Mouse (Mus musculus) right cerebral cortex, postnatal 14 days (tissue): Measurements from ENCODE around the gene Slco4a1.

Source experiments
- DNase-seq: peaks from one replicate; pipeline ENCODE4 v3.0.0; 2022

Gene Slco4a1

DNA sequence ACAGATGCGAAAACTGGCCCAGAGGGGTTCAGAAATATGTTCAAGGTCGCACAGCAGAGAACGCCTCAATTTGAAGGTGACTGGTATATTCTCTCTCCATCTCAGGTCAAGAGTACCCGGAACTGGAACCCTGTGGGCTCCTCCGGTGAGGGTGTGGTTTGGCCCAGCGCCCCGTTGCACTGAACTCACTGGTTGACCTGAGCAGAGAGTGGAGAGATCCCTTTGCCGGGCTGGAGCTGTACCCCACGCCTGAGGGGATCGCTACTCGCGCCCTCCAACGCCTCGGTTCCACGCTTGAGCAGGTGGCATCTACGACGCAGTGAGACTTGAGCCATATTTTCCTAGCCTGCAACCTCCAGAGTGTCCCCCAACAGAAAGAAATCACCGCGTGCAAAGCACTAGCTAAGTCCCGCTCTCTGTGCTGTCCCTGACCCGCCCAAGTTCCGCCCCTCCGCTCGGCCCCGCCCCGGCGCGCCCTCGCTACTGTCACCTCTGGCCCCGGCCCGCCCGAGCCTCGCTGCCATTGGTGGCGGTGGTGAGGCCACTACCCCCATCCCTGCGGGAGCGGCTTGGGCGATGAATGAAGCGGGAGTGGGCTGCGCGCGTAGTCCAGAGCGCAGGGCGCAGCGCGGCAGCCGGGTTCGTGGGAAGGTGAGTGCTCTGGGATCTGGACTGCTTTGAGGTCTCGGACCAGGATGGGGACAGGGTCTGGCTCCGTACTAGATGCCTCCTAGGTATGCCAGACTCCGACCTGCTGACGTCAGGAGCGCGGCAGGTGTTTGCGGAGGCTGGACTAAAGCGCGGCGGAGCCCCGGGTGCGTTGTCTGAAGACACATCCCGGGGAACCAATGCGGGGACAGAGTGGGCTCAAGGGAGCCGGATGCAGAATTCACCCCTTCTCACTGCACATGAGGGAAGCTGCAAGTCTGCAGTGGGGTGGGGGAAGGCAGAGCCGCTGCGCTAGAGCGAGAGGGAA is at the start of gene Slco4a1:
Gene Slco4a1 (plus strand): TSS at position 523 of the 976 bp plus-strand sequence.
- peak; percentile 61 for DNase-seq

DNA sequence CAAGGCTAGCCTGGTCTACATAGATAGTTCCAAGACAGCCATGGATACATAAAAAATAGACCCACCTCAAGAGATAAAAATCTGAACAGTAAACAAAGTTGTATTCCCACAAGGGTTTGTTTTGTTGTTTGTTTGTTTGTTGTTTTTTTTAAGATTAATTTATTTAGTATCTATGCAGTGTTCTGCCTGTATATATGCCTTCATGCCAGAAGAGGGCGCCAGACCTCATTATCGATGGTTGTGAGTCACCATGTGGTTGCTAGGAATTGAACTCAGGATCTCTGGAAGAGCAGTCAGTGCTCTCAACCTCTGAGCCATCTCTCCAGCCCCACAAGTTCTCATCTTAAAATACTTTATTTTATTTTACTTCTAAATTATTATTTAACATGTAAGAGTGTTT is 47.6 kb upstream of the Slco4a1 start:
- DNase-seq: no peak

DNA sequence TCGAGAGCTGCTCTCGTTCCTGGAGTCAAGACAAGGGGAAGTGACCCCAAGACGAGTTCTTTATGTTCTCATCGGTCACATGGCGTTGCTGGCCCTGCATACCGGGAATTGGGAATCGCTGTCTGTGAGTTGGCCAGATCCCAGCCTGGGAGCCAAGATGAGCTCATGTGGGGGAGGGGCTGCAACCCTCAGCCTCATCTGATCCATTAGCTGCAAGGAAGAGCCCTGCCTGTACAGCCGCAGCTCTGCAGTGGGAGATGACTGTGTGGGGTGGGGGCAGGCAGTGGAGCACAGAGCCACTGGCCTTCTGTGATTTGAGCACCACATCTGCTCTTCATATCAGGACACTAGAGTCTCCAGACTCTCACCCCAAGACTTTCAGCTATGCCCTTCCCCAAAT is 45.6 kb upstream of the Slco4a1 start:
- DNase-seq: no peak

DNA sequence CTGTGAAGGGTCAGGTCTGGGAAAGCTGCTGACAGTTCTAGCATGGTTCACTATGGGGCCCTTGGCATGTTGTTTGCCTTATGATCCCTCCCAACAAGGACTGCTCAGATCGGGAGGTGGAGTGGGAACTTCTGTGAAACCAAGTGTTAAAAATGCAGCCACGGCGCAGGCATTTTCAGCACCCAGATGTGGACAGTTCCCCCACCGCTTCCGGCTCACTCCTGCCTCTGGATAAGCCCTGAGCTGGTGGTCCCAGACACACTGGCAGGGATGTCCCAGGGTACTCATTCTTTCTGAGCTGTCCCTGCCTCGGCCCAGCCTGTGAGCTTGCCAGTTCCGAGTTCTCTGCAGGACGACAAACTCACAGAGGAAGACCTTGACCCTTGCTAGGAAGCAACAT is 45.0 kb upstream of the Slco4a1 start:
- DNase-seq: no peak

DNA sequence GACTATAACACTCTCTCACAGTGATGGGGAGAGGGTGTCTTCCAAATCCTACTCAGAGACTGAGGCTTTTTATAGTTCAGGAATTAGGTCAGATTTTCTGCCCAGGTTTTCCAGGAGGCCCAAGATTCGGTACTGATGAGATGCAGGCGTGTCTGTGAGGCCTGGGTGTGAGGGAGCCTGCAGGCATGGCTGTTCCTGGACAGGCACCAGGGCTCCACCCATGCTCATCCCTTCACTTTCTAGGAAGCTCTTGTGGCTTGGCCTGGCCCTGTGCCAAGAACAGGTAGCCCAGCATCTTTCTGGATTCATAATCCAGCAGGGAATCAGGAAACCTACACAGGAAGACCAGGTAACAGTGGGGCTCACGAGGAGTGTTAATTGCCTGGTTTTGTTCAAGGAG is 40.4 kb upstream of the Slco4a1 start:
- no peak for DNase-seq

DNA sequence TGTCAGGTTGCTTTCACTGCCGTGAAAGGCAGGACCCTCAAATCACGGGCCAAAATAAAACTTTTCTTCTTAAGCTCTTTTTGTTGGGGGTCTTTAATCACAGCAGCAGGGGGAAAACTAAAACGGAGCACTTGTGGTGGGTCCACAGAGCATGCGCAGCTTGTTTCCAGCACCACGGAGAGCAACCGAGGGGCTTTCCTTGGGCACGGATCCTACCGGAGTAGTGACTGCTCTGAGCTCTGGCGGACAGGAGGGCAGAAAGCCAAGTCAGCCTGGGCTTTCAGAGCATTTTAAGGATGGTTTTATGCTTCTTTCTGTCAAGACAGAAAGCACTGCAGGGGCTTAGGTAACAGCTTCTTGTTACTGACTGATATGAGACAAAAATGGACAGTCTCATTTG is 38.3 kb upstream of the Slco4a1 start:
- no peak for DNase-seq

DNA sequence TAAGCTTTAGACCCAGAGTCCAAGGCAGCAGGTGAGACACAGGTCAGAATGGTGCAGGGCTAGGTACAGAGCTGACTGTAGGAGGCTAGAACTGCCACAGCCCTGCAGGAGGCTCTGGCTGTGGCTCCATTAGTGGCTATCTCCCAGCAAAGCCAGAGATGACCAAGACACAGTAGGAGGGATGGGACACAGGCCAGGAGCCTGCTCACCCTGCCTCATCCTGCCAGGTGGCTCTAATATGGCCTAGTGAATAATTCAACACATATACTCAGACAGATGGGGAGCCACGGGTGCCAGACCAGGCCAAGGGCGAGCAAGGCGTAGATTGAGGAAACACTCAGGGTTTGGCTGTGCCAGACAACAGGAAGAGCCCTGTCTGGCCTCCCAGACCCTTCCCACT is 35.4 kb upstream of the Slco4a1 start:
- no peak for DNase-seq

DNA sequence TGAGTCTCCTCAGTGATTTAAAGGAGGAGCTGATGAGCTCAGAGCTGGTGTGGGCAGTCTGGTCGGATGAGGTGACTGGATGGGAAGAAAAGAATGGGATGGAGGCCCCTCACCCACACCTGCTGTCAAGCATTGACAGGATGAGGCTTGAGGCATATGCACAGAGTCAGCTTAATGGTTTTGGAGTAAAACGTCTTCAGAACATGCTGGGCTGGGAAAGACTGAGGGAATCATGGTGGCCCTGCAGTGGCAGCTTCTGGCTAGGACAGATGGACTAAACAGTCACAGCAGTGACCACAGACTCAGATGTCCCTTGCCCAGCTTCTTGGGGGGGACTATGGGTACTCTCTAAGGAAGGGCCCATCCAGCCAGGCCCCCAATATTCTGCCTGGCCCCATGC is 30.9 kb upstream of the Slco4a1 start:
- DNase-seq: no peak

DNA sequence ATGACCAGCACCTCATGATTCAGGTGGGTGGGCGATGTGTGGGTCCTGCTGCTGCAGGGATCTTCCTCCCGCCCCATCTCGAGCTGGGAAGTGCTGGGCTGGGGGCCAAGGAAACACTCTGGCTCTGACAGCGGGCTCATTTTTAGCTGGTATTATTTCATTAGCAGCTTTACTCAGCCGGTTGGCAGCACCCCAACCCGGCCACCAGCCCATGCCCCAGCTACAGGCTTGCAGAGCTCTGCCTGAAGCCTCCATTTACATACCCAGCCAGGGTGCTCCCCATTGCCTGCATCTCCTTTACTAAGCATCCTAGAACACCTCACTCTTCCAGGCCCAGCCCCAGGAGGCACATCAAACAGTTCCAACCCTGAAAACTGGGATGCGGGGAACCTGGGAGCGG is 29.0 kb upstream of the Slco4a1 start:
- peak; percentile 58 for DNase-seq

DNA sequence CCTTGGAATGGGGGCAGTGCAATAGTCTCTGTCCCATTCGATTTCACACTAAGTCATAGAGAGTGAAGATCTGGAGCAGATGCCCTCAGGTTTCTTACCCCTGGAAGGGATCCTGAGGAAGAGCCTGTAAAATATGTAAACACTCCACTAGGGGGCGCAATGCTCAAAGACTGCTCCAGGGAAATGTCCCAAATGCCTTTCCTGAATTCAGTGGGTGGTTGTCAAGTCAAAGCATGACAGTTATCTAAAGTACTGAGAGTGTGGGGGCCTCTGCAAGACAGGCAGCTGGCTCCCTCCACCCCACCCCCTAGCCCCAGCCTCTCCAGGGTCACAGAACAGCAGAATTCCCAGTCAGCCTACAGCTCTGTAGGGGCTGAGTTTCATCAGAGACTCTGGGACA is 27.7 kb upstream of the Slco4a1 start:
- no peak for DNase-seq

DNA sequence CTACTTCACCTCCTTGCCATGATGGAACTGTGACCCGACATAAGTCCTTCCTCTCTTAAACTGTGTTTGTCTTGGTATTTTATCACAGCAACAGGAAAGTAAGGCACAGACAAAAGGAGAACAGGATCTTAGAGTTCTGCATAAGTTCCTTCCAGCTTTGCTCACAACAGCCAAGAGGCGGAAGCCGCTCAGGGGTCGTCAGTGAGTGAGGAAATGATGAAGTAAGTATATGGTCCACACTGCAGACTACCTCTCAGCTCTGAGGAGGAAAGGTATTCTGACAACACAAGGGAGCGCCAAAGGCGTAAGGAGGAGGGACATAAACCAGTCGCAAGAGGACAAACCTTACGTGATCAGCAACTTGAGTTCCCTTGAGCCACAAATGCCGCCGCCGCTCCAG is 25.4 kb upstream of the Slco4a1 start:
- DNase-seq: no peak

DNA sequence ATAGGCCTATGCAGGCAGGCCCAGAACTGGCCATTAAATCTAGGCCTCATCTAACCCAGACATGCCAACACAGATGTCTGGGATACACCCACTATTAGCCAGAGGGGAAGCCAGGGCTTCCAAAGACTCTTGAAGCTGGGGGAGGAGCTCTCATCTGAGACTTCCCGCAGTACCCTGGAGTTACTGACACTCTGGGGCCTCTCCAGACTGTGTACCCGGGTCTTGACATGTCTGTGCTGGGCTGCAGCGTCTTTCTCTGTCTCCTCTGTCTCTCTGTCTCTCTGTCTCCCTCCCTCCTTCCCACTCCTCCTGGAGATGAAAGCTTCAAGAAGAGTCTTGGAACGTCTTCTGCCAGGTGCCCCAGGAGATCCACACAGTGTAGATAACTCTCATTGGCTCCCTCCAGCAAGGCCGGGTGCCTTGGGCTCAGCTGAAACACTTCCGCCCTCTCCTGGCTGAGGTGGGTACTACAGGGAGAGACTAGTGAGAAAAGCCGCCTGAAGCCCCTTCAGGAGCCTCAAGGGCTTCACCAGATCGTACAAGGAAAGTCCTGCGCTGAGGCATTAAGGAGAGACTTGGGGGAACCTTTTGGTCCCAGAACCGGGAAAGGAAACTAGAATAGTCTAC is 23.9 kb upstream of the Slco4a1 start:
- peak; percentile 94 for DNase-seq

DNA sequence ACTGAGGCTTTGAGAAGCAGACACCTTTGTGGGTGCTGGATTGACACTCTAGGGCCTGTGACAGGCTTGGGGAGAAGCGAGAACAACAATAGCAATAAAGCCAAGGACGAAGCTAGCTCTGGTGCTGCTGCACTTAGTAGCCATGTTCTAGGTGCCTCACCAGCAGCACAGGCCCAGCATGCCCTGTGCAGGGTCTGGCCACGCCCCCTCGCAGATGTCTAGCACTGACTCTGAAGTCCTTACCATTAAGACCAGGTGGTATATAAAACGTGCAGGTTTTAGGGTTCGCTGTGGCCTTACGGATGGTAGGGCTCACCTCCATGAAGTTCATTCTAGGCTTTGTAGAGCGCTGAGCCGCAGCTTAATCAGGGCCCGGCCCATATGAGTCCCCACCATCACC is 23.3 kb upstream of the Slco4a1 start:
- no peak for DNase-seq

DNA sequence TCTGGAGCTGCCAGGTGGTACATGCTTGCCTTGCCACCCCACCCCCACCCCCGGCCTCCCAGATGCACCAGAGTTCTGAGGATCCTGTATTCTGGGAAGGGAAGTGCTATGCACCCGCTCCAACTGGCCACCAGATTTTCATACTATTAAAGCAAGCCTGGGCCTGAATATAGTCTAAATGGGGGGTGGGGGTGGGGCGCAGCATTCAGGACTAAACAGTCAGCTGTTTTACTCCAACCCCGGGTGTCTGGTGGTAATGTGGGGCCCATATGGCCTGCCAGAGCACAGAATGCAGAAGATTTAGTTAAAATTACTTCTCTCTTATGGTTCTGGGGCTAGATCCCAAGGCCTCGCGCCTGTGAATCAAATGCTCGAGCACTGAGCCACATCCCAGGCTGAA is 22.7 kb upstream of the Slco4a1 start:
- DNase-seq: no peak

DNA sequence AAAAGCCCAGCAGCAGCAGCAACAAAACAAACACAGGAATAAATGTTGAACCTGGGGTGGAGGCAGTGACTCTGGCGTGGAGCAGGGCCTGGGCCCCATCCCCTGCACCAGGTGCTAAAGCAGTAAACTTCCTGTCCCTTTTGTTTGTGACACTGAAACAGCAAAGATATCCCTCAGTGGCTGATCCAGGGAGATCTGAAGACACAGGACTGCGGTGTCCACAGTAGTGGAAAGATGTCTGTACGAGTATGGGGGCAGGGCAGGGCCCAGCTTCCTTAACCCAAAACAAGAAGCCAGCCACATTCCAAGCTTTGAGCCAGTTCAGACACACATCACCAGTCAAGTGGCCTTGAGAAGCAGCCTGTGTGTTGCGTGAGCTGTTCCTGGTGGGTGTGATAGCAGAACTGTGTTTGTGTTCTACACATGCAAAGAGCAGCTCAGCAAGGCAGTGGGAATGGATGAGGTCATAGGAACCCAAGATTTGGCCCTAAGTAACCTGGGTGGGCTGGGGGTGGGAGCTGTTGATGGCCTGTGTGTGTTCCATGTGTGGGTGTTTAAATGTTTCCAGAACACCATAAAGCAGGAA is 20.6 kb upstream of the Slco4a1 start:
- DNase-seq: no peak

DNA sequence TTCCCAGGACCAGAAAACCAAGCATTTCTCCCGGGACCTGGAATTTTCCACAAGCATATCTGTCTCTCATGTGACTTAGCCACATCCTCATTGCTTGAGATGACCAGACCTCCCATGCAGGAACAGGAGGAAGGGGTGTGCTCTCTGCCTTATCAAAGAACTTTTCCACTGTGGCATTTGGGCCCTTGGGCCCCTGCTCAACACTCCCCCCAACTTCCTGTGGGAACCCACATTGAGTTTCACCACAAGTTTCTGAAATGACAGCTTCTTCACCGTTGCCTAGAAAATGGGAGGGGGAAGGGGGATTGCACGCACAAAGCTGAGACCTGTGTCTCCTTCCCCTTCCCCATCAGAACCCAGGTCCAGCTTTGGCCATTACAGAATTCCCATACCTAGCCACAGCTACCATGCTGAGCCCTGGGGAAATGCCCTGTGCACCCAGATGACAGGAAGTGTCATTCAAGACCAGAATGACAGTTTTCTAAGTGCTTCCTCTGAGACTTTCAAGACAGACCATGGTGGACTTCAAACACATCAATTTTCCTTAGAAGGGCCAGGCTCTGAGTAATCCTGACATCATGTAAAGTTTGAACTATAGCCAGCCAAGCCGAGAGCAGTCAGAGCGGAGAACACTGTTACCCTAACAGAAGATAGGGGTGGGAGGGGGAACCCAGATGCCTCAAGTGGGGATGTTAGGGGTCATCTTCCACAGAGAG is 18.7 kb upstream of the Slco4a1 start:
- DNase-seq: no peak

DNA sequence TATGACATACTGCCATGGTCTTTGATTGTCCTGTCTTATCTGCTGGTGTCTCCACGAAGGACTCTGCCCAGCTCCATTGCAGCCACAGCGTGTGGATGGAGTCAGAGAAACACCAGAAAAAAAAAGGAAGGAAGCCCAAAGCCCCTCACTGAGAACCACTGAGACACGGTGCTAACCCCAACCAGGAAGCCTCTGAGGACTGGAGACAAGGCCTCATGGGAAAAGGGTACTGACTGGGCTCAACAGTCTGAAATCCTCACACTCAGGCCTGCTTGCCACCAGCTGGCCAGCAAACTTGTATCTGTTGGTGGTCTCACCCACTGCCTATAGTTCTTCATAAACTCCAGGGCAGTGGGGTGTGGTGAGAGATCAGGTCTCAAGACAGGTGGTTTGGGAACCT is 16.3 kb upstream of the Slco4a1 start:
- no peak for DNase-seq

DNA sequence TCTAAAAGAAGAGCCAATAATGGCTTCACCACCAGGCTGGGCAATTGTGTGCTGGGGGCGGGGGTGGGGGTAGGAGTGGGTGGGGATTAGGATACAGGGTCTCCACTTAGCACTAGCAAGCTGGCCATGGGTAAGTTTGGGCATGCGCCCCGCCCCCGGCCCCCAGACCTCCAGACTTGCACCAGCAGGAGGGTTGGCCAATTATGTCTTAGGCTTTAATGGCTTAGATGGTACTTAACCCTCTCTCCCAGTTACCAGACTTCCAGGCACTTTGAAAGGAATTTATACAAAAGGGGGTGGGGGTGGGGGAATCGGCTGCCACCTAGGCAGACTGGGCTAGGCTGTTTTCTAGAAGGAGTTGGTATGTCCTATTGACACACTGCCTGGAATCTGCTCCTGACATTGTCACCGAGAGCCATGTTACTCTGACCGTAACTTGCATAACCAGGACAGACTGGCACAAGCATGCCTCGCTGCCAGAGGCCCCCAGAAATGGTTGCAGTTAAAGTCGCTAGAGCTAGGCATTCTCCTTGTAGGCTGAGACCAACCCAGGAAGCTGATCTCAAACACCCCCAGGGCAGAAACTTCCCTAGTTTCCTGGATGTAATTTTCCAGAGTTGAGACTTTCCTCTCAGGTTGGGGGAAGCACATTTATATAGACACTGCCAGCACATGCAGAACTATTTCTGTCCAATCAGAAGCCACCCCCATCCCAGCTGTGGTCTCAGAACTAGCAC is 15.3 kb upstream of the Slco4a1 start:
- no peak for DNase-seq

DNA sequence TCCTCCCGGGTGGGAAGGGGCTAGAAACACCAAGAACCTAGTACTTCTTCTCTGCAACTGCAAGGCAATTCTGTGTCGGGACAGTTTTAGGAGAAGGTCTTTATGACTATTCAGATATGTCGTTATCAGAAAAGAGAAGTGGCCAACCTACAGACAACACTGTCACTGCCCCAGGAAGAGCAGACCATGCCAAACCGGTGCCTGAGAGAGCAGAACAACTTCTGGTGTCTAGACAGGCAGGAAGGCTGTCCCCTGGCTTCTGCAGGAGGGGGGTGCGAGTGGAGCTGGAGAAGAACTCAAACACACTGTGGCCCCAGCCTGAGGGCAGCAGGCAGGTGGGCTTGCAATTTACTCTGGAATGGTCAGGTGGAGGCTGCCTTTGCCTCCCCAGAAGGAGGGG is 14.0 kb upstream of the Slco4a1 start:
- DNase-seq: peak; percentile 29

DNA sequence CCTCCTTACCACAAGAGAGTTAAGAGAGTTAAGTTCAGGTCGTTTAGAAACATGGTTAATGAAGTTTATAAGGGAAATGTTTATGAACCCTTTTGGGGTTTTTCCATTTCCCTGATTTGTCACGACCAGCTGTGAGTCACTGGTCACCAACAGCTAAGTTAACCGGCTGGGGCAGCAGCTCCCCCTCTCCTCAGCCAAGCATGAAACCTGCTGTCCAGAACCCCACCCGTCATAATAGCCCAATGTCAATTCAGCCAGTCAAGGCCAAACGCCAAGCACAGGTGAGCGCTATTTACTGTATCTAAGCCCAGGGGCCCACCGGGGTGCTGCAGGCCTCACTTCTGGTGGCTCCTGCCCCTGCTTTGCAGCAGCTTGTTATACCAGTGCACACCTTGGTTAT is 12.2 kb upstream of the Slco4a1 start:
- DNase-seq: no peak

DNA sequence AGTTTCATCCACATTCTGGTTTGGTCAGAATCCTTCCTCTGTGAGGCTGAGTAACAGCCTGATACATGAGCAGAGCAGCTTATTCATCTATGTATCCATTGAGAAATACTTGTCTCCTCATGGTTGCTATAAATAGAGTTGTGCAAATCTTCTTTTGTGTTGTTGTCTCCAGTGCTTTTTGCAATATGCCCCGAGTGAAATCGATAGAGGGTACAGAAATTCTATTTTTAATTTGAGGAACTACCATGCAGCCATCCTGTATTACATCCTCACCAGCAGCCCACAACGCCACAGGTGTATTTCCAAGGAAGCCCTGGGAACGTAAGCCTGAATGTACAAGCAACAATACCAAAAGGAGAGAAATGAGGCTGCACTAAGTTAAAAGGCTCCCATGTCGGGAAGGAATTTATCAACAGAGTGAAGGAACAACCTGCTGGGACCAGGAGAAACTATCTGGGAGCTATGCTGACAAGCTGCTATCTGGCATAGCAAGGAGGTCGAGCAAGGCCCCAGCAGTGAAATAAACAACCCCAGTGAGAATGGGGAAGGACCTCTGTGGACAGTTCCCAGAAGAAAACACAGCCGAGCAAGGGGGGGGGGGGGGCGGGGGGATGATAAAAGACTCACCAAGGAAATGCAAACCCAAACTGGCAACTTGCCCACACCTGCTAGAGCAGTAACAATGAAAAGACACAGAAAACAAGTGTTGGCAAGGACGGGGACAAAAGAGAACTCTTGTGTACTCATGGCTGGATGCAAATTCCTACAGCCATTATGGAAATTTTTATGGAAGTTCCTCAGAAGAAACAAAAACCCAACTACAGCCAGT is 10.9 kb upstream of the Slco4a1 start:
- DNase-seq: no peak

DNA sequence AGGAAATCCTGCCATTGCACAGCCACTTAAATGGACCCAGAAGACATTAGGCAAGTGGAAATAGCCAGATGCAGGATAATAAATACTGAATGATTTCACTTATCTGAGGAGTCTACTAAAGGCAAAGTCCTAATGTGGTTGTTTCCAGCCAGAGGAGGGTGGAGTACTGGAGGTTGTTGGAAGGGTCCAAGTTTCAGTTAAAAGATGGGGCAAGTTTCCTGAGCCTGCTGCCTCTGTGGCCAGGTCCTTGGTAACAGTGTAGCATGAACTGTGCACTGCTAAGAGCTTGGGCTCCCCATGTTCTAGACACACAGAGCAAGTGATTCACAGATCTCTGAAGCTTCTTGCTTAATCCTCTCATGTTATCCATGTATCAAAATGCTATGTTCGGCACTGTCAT is 10.1 kb upstream of the Slco4a1 start:
- DNase-seq: no peak
